Mouse (Mus musculus): ENCODE measurements around the gene Lin28b.

Lin28b gene

DNA sequence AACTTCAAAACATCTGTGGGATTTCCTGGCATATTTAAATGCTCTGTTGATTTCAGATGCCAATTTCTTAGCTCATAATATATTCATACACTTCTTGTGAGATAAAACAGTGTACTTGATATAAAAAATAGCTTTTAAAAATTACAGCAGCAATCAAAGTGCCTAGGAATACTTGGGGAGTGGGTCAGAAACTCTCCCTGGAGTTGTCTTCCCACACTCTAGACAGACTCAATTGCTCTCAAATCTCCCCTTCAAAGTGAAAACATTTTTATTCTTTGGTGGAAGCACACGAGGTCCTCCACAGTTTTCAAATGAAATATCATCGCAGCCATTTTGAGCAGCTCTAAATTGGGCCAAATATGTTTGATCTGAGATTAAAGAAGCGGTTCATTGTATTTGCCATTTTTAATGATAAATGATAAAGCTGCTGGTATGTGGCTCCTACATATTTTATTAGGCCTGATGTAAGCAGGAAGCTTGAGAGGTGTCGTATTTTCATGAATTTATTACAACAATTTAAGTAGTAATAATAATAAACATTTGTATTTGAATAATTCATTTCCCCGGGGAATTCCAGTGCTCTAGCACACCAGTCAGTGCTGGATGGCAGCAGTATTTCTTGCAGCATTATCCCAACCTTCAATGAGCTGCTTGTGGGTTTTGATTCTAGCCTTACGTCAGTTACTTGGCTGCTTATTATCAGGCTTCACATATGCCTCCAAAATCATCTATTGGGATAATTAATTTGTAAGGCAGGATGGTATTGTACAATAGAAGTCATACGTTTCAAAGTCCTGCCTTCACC is 157.8 kb downstream of the Lin28b start:
- no peak for DNase-seq (ENCODE audit: low read depth, low spot score)
